Comparison of ENCODE assay signal across 27 mouse cellular contexts in the genomic region with DNA sequence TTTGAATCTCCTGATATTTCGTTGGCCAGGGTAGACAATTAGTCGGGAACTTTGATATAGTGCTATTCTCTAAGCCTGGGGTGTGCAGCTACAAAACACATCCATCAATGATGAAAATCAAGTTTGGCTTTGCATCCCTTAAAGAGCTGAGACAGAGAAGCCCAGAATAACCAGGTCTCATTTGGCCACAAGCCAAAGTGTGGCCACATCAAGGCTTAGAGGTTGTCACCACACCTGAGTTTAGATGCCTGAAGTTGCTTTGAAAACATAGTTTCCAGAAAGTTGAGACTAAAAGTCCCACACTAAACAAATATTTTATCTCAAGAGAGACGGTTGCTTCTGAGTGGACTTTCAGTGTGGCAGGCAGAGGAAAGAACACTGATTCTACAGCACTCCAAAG. TPM values are rescaled to one million over a fixed set of nuclear protein-coding genes. Genes with fewer than 3 reads are reported as not detected.
DNase-seq lines count a peak whose midpoint lies in the region; ATAC-seq and TF ChIP-seq lines count a peak whose summit lies in the region.
"Had no signal": no experiment of that assay in that cellular context is flagged by ENCODE, and none has a peak within 500 bp of the region (broad histone marks: within the 10 kb centered on the region; RNA-seq: fewer than 3 reads in every experiment).

No protein-coding gene starts in this region.

- H3K4me3 ChIP-seq in liver, adult 2 months (ENCODE audit: insufficient read depth, low read depth, low read length): no peak overlapping the region
- H3K4me3 ChIP-seq in liver, embryonic 12.5 days: no peak overlapping the region
- no peak overlapping the region for H3K4me3 ChIP-seq in lung, embryonic 15.5 days
- no peak overlapping the region for H3K4me3 ChIP-seq in intestine, embryonic 16.5 days (ENCODE audit: low read length)
- H3K4me3 ChIP-seq in stomach, embryonic 15.5 days (replicated peaks): no peak overlapping the region
- no peak overlapping the region for H3K4me3 ChIP-seq in kidney, embryonic 15.5 days (replicated peaks)
- H3K4me3 ChIP-seq: embryonic facial prominence, embryonic 15.5 days; forebrain, embryonic 15.5 days; heart, adult 2 months; heart, embryonic 15.5 days; hindbrain, embryonic 10.5 days had no signal

- WGBS in liver, adult 2 months: 19% methylated on average over 3 of the region's 3 CpGs
- WGBS in liver, embryonic 12.5 days (ENCODE audit: insufficient replicate concordance): 66% methylated on average over 3 of the region's 3 CpGs
- 58% methylated on average over 3 of the region's 3 CpGs for WGBS in lung, embryonic 15.5 days
- 73% methylated on average over 3 of the region's 3 CpGs for WGBS in intestine, embryonic 16.5 days
- 70% methylated on average over 3 of the region's 3 CpGs for WGBS in stomach, embryonic 15.5 days
- 83% methylated on average over 3 of the region's 3 CpGs for WGBS in kidney, embryonic 15.5 days

- no peaks in the 10 kb centered on the region for H3K79me2 ChIP-seq in liver, adult 2 months (ENCODE audit: control insufficient read depth, insufficient read depth, low read length)

- peak overlapping the region; percentile 76 for H3K27ac ChIP-seq in liver, adult 2 months (replicated peaks; ENCODE audit: insufficient read depth, low read depth, low read length)
- no peak overlapping the region for H3K27ac ChIP-seq in liver, embryonic 12.5 days
- H3K27ac ChIP-seq in lung, embryonic 15.5 days: 0 out of 2 replicates have a peak overlapping the region, but pooled peaks have one; percentile 33
- no peak overlapping the region for H3K27ac ChIP-seq in intestine, embryonic 16.5 days (ENCODE audit: low read length)
- H3K27ac ChIP-seq in stomach, embryonic 15.5 days: peak overlapping the region; percentile 64; the same call in 1 of the 2 replicates
- no peak overlapping the region for H3K27ac ChIP-seq in kidney, embryonic 15.5 days
- H3K27ac ChIP-seq: embryonic facial prominence, embryonic 15.5 days; forebrain, embryonic 15.5 days; heart, adult 2 months; heart, embryonic 15.5 days; hindbrain, embryonic 10.5 days; hindbrain, embryonic 14.5 days had no signal

- ATAC-seq in liver, embryonic 12.5 days: no peak
- ATAC-seq in lung, embryonic 15.5 days (ENCODE audit: borderline replicate concordance, extremely low read depth, low FRiP score, low TSS enrichment): 0 out of 2 replicates have a peak, but pooled peaks have one; percentile 14
- peak; percentile 44 for ATAC-seq in intestine, embryonic 16.5 days
- 0 out of 2 replicates have a peak, but pooled peaks have one; percentile 16 for ATAC-seq in stomach, embryonic 15.5 days (ENCODE audit: insufficient read depth, low FRiP score, low read depth)
- no peak for ATAC-seq in kidney, embryonic 15.5 days (replicated peaks; ENCODE audit: low FRiP score)
- ATAC-seq: activated CD4-positive, CD25-positive, alpha-beta regulatory T cell, adult 4 months; forebrain, embryonic 15.5 days; Patski had no signal

- no peak for TF ChIP-seq POLR2A in liver, adult 2 months (IDR thresholded peaks at IDR 0.05; ENCODE audit: extremely low read depth, insufficient read depth, low read length)

- no peaks in the 10 kb centered on the region for H3K27me3 ChIP-seq in liver, adult 2 months (ENCODE audit: control insufficient read depth, insufficient read depth, low read length)
- no peaks in the 10 kb centered on the region for H3K27me3 ChIP-seq in liver, embryonic 12.5 days (replicated peaks)
- no peaks in the 10 kb centered on the region for H3K27me3 ChIP-seq in lung, embryonic 15.5 days
- no peaks in the 10 kb centered on the region for H3K27me3 ChIP-seq in intestine, embryonic 16.5 days (replicated peaks; ENCODE audit: control insufficient read depth, insufficient read depth, low read length)
- no peaks in the 10 kb centered on the region for H3K27me3 ChIP-seq in stomach, embryonic 15.5 days (replicated peaks)
- H3K27me3 ChIP-seq in kidney, embryonic 15.5 days: no peaks in the 10 kb centered on the region
- H3K27me3 ChIP-seq: CH12.LX; embryonic facial prominence, embryonic 15.5 days; forebrain, embryonic 15.5 days; heart, embryonic 15.5 days; Patski had no signal

- H3K9me3 ChIP-seq in liver, embryonic 12.5 days (replicated peaks): no peaks in the 10 kb centered on the region
- H3K9me3 ChIP-seq in lung, embryonic 15.5 days: no peaks in the 10 kb centered on the region
- no peaks in the 10 kb centered on the region for H3K9me3 ChIP-seq in intestine, embryonic 16.5 days (ENCODE audit: control insufficient read depth, low read length)
- no peaks in the 10 kb centered on the region for H3K9me3 ChIP-seq in stomach, embryonic 15.5 days
- no peaks in the 10 kb centered on the region for H3K9me3 ChIP-seq in kidney, embryonic 15.5 days (replicated peaks)
- H3K9me3 ChIP-seq: embryonic facial prominence, embryonic 15.5 days; forebrain, embryonic 15.5 days; heart, embryonic 15.5 days; hindbrain, embryonic 10.5 days had no signal

- no peak for TF ChIP-seq CTCF in liver, adult 2 months (IDR thresholded peaks at IDR 0.05; ENCODE audit: low read depth, low read length)

- no peak for DNase-seq in liver, adult 2 months (ENCODE audit: extremely low read depth, low read depth, low spot score)
- DNase-seq in lung, postnatal 25 days (ENCODE audit: low spot score): no peak
- no peak for DNase-seq in spleen, postnatal 36 days (ENCODE audit: low spot score in 2 of 2)
- DNase-seq: adrenal gland, postnatal 14 days; cerebellum, adult 11-12 months; cerebellum, adult 9-10 months; cerebellum, postnatal 25 days; heart, adult 2 months; heart, postnatal 14 days had no signal

- no peak overlapping the region for H3K9ac ChIP-seq in liver, adult 2 months (ENCODE audit: low read depth, low read length)
- H3K9ac ChIP-seq in liver, embryonic 12.5 days: no peak overlapping the region
- H3K9ac ChIP-seq in lung, embryonic 15.5 days: no peak overlapping the region
- no peak overlapping the region for H3K9ac ChIP-seq in intestine, embryonic 16.5 days (ENCODE audit: low read depth, low read length)
- no peak overlapping the region for H3K9ac ChIP-seq in stomach, embryonic 15.5 days
- H3K9ac ChIP-seq in kidney, embryonic 15.5 days: no peak overlapping the region
- H3K9ac ChIP-seq: embryonic facial prominence, embryonic 15.5 days; forebrain, embryonic 15.5 days; heart, embryonic 15.5 days; hindbrain, embryonic 14.5 days had no signal

- H3K4me2 ChIP-seq in liver, embryonic 12.5 days: no peak overlapping the region
- H3K4me2 ChIP-seq in lung, embryonic 15.5 days: no peak overlapping the region
- H3K4me2 ChIP-seq in intestine, embryonic 16.5 days (ENCODE audit: low read depth, low read length): no peak overlapping the region
- H3K4me2 ChIP-seq in stomach, embryonic 15.5 days: no peak overlapping the region
- no peak overlapping the region for H3K4me2 ChIP-seq in kidney, embryonic 15.5 days
- H3K4me2 ChIP-seq: embryonic facial prominence, embryonic 15.5 days; forebrain, embryonic 15.5 days; heart, embryonic 11.5 days; heart, embryonic 15.5 days; hindbrain, embryonic 14.5 days had no signal

- no peaks in the 10 kb centered on the region for H3K36me3 ChIP-seq in liver, adult 2 months (ENCODE audit: control insufficient read depth, insufficient read depth, low read length)
- H3K36me3 ChIP-seq in liver, embryonic 12.5 days: no peaks in the 10 kb centered on the region
- H3K36me3 ChIP-seq in lung, embryonic 15.5 days: no peaks in the 10 kb centered on the region
- no peaks in the 10 kb centered on the region for H3K36me3 ChIP-seq in intestine, embryonic 16.5 days (ENCODE audit: control insufficient read depth, insufficient read depth, low read length)
- H3K36me3 ChIP-seq in stomach, embryonic 15.5 days: no peaks in the 10 kb centered on the region
- H3K36me3 ChIP-seq in kidney, embryonic 15.5 days: no peaks in the 10 kb centered on the region
- H3K36me3 ChIP-seq: embryonic facial prominence, embryonic 15.5 days; forebrain, embryonic 15.5 days; heart, embryonic 15.5 days; hindbrain, embryonic 10.5 days had no signal

- peaks cover 8% of the 10 kb centered on the region for H3K4me1 ChIP-seq in liver, adult 2 months (ENCODE audit: control insufficient read depth, insufficient read depth, low read length)
- H3K4me1 ChIP-seq in liver, embryonic 12.5 days: no peaks in the 10 kb centered on the region
- H3K4me1 ChIP-seq in lung, embryonic 15.5 days: peaks cover 4% of the 10 kb centered on the region; the same call in 1 of the 2 replicates
- H3K4me1 ChIP-seq in intestine, embryonic 16.5 days (ENCODE audit: control insufficient read depth, insufficient read depth, low read length): peaks cover 6% of the 10 kb centered on the region; the same call in 1 of the 2 replicates
- H3K4me1 ChIP-seq in stomach, embryonic 15.5 days: no peaks in the 10 kb centered on the region
- no peaks in the 10 kb centered on the region for H3K4me1 ChIP-seq in kidney, embryonic 15.5 days
- H3K4me1 ChIP-seq: embryonic facial prominence, embryonic 15.5 days; forebrain, embryonic 15.5 days; heart, embryonic 15.5 days had no signal

RNA-seq across cellular contexts. Expression of a gene that starts 8.7 kb away (rescaled TPM):
- total RNA-seq in liver, adult 2 months (2014; rRNA removed): 1.6 and 3.9 TPM in 2 replicates
- 5.1 and 10.2 TPM in 2 replicates for polyA plus RNA-seq in liver, adult 2 months (2012; rRNA removed)
- polyA plus RNA-seq in liver, embryonic 12.5 days (2016; fragmentation: Nextera tagmentation; extraction: Ambion mirVana): 0.07 and 0.10 TPM in 2 replicates
- 1.1 TPM in 2 replicates for polyA plus RNA-seq in lung, embryonic 15.5 days (2015; fragmentation: Nextera tagmentation; extraction: Ambion mirVana)
- 1.2 and 1.8 TPM in 2 replicates for polyA plus RNA-seq in intestine, embryonic 16.5 days (2015; fragmentation: Nextera tagmentation; extraction: Ambion mirVana)
- polyA plus RNA-seq in stomach, embryonic 15.5 days (2015; fragmentation: Nextera tagmentation; extraction: Ambion mirVana): 15.1 and 16.7 TPM in 2 replicates
- polyA plus RNA-seq in kidney, embryonic 15.5 days (2015; fragmentation: Nextera tagmentation; extraction: Ambion mirVana): 3.9 and 4.0 TPM in 2 replicates
- total RNA-seq: CH12.LX; gastrocnemius, postnatal 4 days had no signal
- polyA plus RNA-seq: activated CD4-positive, CD25-positive, alpha-beta regulatory T cell, adult 4 months had no signal

RNA-seq across cellular contexts. Expression of a gene that starts 11.9 kb away (rescaled TPM):
- 0.46 and 0.60 TPM in 2 replicates for total RNA-seq in liver, adult 2 months (2014; rRNA removed)
- polyA plus RNA-seq in liver, adult 2 months (2012; rRNA removed): 0.21 and 0.25 TPM in 2 replicates
- polyA plus RNA-seq in liver, embryonic 12.5 days (2016; fragmentation: Nextera tagmentation; extraction: Ambion mirVana): not detected in 2 replicates
- polyA plus RNA-seq in lung, embryonic 15.5 days (2015; fragmentation: Nextera tagmentation; extraction: Ambion mirVana): not detected in 2 replicates
- polyA plus RNA-seq in intestine, embryonic 16.5 days (2015; fragmentation: Nextera tagmentation; extraction: Ambion mirVana): not detected in 2 replicates
- not detected in 2 replicates for polyA plus RNA-seq in stomach, embryonic 15.5 days (2015; fragmentation: Nextera tagmentation; extraction: Ambion mirVana)
- polyA plus RNA-seq in kidney, embryonic 15.5 days (2015; fragmentation: Nextera tagmentation; extraction: Ambion mirVana): not detected in 2 replicates
- total RNA-seq: adrenal gland, adult 18-20 months; adrenal gland, postnatal 14 days; CH12.LX; gastrocnemius, adult 8-10 months; gastrocnemius, postnatal 4 days; heart, postnatal 14 days had no signal
- polyA plus RNA-seq: activated CD4-positive, CD25-positive, alpha-beta regulatory T cell, adult 4 months; embryonic facial prominence, embryonic 15.5 days; forebrain, embryonic 11.5 days; forebrain, embryonic 15.5 days; heart, adult 2 months; heart, embryonic 11.5 days; heart, embryonic 15.5 days; hindbrain, embryonic 10.5 days; hindbrain, embryonic 14.5 days; Patski had no signal

Comparison
In these comparisons a context has a peak if more than half of its experiments do, and no peak if none do; other contexts are left out.
1. H3K27ac ChIP-seq: peak in liver, adult 2 months (single experiment), lung, embryonic 15.5 days (single experiment) and stomach, embryonic 15.5 days (single experiment); none in liver, embryonic 12.5 days (single experiment), intestine, embryonic 16.5 days (single experiment) and kidney, embryonic 15.5 days (single experiment).
2. ATAC-seq: peak in lung, embryonic 15.5 days (single experiment), intestine, embryonic 16.5 days (single experiment) and stomach, embryonic 15.5 days (single experiment); none in liver, embryonic 12.5 days (single experiment) and kidney, embryonic 15.5 days (single experiment).